Mouse (Mus musculus): ENCODE measurements around the gene Mgst2.

- no peak for TF ChIP-seq CTCF (IDR thresholded peaks at IDR 0.05; ENCODE audit: extremely low read depth, insufficient read depth, insufficient read length, insufficient replicate concordance)
- TF ChIP-seq POLR2A (IDR thresholded peaks at IDR 0.05; ENCODE audit: low read depth, low read length), result no peak
These were observed 48.2 kb downstream of the Mgst2 start for GRCm38 (mm10) chr3:51708375-51708745.

Data from spleen, adult 2 months (tissue).